Mouse (Mus musculus) neural tube, embryonic 12.5 days (tissue): Measurements from ENCODE around the gene Fndc5. TPM values are rescaled to one million over a fixed set of nuclear protein-coding genes. Genes with fewer than 3 reads are reported as not detected.

Experiments used
- ATAC-seq: fragments of 200-750 bp; cut with Nextera tagmentation; 2 replicates; pipeline ENCODE4 v1.8.0; 2017; ENCODE audit warnings: low read depth, mild to moderate bottlenecking, moderate TSS enrichment, moderate library complexity; ENCODE audit not compliant: low FRiP score
- H3K27ac ChIP-seq: fragments of 300-500 bp; sonication (generic); 2 replicates; pipeline ENCODE4 v1.5.1; 2016
- H3K27me3 ChIP-seq: fragments of 300-500 bp; sonication (generic); replicated peaks from 2 replicates; pipeline ENCODE4 v1.6.1; 2016; ENCODE audit warnings: mild to moderate bottlenecking
- H3K36me3 ChIP-seq: fragments of 300-500 bp; sonication (generic); 2 replicates; pipeline ENCODE4 v1.6.1; 2016; ENCODE audit warnings: mild to moderate bottlenecking
- H3K4me1 ChIP-seq: fragments of 300-500 bp; sonication (generic); 2 replicates; pipeline ENCODE4 v1.6.1; 2016
- H3K4me2 ChIP-seq: fragments of 300-500 bp; sonication (generic); replicated peaks from 2 replicates; pipeline ENCODE4 v1.6.1; 2016; ENCODE audit warnings: mild to moderate bottlenecking
- H3K4me3 ChIP-seq: fragments of 300-500 bp; sonication (generic); 2 replicates; pipeline ENCODE4 v1.5.1; 2016
- H3K9ac ChIP-seq: fragments of 300-500 bp; sonication (generic); 2 replicates; pipeline ENCODE4 v1.6.1; 2016; ENCODE audit warnings: mild to moderate bottlenecking
- H3K9me3 ChIP-seq: fragments of 300-500 bp; sonication (generic); 2 replicates; pipeline ENCODE4 v1.6.1; 2016; ENCODE audit warnings: mild to moderate bottlenecking
- WGBS: fragments of 180-500 bp; shearing (Covaris S2); methylation state at CpG from one replicate; pipeline ENCODE4 v1.1.7; 2016; 5-methylcytosine and 5-hydroxymethylcytosine counted together
- polyA plus RNA-seq: library from polyadenylated mRNA; unstranded; fragments of >200 nt; fragmentation: Nextera tagmentation; extraction: Ambion mirVana; gene quantifications from 2 replicates; pipeline ENCODE4 v1.2.1, GENCODE M21; 2016

The Fndc5 gene
- polyA plus RNA-seq, 1 experiment from 2014 or later, result 21.8 TPM

DNA sequence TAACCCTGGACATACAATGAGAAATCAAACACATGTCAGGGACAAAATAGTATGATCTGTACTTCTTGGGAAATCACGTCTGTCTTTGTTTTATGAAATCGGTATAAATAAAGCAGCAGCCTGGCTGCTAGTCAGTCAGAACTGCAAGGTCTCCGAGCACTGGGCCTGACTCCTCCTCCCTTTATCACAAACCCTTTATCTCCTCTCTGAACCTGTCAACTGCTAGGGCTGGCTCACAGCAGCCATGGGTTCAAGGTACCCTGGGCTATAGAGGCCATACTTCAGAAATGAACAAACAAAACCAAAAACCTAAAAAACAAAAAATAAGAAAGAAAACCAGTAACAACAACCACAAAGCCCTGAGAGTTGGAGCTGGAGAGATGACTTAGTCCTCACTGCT, 21.8 kb downstream of the Fndc5 start:
- H3K4me1 ChIP-seq, result no peaks in the 10 kb centered on the region
- no peak for ATAC-seq
- H3K4me3 ChIP-seq, result no peak overlapping the region
- H3K9me3 ChIP-seq, result no peaks in the 10 kb centered on the region
- 77% methylated on average over 3 of the region's 3 CpGs for WGBS
- H3K27ac ChIP-seq, result no peak overlapping the region
- peaks cover 40% of the 10 kb centered on the region for H3K36me3 ChIP-seq
- no peak overlapping the region for H3K4me2 ChIP-seq
- no peak overlapping the region for H3K9ac ChIP-seq
- H3K27me3 ChIP-seq, result no peaks in the 10 kb centered on the region

DNA sequence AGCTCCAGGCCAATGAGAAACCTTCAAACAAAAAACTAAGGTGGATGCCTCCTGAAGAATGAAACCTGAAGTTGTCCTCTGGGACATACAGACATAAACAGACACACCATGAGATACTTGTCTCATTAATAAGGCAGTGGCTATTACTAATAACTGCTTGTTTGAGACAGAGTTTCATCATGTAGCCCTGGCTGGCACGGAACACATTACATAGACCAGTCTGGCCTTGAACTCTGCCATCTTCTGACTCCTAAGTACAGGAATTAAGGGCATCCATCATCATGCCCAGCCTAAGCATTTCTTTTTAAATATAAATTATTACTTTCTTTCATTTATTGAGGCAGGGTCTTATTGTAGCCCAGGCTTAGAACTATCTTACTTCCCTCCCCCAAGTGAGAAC, 24.3 kb downstream of the Fndc5 start:
- Histone ChIP-seq H3K4me1 (no peaks in the 10 kb centered on the region), H3K4me2 (no peak overlapping the region), H3K27me3 (no peaks in the 10 kb centered on the region), H3K27ac (no peak overlapping the region), H3K9ac (no peak overlapping the region), H3K36me3 (peaks cover 38% of the 10 kb centered on the region), H3K4me3 (no peak overlapping the region), H3K9me3 (no peaks in the 10 kb centered on the region)
- ATAC-seq, result no peak
- 97% methylated on average over 1 of the region's 1 CpGs for WGBS

DNA sequence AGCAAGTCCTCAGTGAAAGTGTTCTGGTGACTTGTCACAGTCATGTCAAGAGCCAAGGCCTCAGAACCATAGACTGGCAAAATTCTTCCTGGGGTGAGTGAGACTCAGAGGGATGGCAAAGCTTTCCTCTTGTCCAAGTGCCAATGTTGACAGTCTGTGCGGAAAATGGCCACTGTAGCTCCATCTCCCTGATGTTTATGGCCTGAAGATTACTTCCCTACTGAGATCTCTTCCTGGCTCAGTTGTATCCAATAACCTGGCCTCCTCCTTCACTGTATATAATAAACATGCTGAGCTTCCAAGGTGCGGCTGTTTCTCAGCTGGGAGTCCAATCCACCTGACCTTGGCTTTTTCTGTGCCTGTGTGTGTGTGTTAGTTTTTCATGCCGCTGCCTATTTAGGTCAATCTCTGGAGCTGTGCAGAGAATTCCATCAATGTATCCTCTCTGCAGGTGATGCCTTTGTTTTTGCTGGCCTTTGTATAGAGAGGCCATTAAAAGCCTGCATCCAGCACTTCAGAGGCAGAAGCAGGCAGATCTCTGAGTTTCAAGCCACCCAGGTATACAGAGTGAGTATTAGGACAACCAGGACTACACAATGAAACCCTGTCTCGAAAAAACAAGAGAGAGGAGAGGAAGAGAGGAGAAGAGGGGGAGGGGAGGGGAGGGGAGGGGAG, 24.9 kb downstream of the Fndc5 start:
- ATAC-seq, result no peak
- 81% methylated on average over 4 of the region's 4 CpGs for WGBS
- Histone ChIP-seq H3K9ac (no peak overlapping the region), H3K9me3 (no peaks in the 10 kb centered on the region), H3K4me3 (no peak overlapping the region), H3K27ac (no peak overlapping the region), H3K4me2 (no peak overlapping the region), H3K4me1 (no peaks in the 10 kb centered on the region), H3K27me3 (no peaks in the 10 kb centered on the region), H3K36me3 (peaks cover 38% of the 10 kb centered on the region)

DNA sequence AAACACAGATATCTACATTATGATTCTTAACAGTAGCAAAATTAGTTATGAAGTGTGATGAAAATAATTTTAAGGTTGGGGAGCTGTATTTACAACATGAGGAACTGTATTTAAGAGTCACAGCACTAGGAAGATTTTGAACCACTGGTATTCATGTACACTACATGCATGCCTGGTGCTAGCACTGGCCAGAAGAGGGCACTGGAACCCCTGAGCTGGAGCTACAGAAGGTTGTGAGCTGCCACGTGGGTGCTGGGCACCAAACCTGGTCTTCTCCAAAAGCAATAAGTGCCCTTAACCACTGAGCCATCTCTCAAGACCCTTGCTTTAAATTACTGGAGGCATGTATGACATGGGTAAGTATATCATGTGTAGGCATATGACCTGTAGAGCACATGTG, 35.7 kb downstream of the Fndc5 start:
- H3K4me1 ChIP-seq, result no peaks in the 10 kb centered on the region
- no peak overlapping the region for H3K4me3 ChIP-seq
- no peaks in the 10 kb centered on the region for H3K27me3 ChIP-seq
- H3K9me3 ChIP-seq, result no peaks in the 10 kb centered on the region
- H3K9ac ChIP-seq, result no peak overlapping the region
- peaks cover 43% of the 10 kb centered on the region for H3K36me3 ChIP-seq
- 74% methylated on average over 1 of the region's 1 CpGs for WGBS
- H3K27ac ChIP-seq, result no peak overlapping the region
- no peak overlapping the region for H3K4me2 ChIP-seq
- ATAC-seq, result no peak

DNA sequence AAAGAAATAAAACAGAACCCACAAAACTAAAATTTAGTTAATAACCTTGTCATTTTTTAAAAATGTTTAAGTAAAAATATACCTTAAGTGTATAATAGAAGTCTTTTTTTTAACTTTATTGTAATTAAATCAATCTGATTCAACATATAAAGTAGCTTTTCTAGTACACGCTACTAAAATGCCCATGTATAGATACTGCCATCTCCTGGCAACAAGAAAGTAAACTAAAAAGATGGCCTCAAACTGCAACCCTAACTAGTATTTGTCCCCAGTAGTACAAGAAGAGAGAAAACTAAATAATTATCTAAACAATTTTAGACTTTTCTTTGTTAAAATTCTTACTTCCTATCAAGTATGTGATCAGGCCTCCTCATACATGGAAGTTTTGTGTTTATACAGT, 42.8 kb downstream of the Fndc5 start:
- no peak overlapping the region for H3K4me3 ChIP-seq
- no peaks in the 10 kb centered on the region for H3K27me3 ChIP-seq
- no peaks in the 10 kb centered on the region for H3K9me3 ChIP-seq
- no peaks in the 10 kb centered on the region for H3K4me1 ChIP-seq
- no peak overlapping the region for H3K4me2 ChIP-seq
- ATAC-seq, result no peak
- H3K36me3 ChIP-seq, result peaks cover 45% of the 10 kb centered on the region
- H3K27ac ChIP-seq, result no peak overlapping the region
- 57% methylated on average over 1 of the region's 1 CpGs for WGBS
- H3K9ac ChIP-seq, result no peak overlapping the region

DNA sequence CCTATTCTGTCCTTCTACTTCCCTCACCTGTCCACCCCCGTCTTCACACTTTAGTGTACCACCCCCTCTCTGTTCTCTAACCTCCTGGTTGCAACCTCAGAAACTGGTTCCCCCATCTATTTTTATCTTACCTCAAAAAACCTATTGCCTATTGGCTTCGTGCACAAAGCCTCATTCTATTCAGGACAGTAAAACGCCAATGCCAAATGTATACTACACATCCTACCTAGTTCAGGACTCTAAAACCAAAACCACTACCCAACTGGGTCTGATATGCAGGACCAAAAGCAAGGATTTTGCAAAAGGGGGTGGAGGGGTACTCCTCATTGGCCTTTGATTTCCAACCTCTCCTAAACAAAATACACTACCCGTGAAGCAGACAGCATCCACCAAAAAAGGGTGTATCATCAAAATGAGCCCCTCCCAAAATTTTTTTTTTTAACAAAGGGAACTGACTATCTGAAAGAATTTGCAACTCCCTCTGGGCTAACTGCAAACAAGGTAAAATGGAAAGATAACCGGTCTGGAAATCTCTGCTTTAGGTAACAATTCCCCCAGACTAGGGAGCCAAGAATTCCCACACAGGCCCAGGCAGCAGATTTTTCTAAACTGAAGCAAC, 51.4 kb downstream of the Fndc5 start:
- Histone ChIP-seq H3K4me1 (peaks cover 26% of the 10 kb centered on the region), H3K4me2 (peak overlapping the region; percentile 88), H3K27ac (no peak overlapping the region), H3K36me3 (peaks cover 10% of the 10 kb centered on the region; the same call in 1 of the 2 replicates), H3K9ac (peak overlapping the region; percentile 87), H3K27me3 (no peaks in the 10 kb centered on the region), H3K4me3 (peak overlapping the region; percentile 90), H3K9me3 (no peaks in the 10 kb centered on the region)
- ATAC-seq, result no peak
- WGBS, result 42% methylated on average over 5 of the region's 5 CpGs

DNA sequence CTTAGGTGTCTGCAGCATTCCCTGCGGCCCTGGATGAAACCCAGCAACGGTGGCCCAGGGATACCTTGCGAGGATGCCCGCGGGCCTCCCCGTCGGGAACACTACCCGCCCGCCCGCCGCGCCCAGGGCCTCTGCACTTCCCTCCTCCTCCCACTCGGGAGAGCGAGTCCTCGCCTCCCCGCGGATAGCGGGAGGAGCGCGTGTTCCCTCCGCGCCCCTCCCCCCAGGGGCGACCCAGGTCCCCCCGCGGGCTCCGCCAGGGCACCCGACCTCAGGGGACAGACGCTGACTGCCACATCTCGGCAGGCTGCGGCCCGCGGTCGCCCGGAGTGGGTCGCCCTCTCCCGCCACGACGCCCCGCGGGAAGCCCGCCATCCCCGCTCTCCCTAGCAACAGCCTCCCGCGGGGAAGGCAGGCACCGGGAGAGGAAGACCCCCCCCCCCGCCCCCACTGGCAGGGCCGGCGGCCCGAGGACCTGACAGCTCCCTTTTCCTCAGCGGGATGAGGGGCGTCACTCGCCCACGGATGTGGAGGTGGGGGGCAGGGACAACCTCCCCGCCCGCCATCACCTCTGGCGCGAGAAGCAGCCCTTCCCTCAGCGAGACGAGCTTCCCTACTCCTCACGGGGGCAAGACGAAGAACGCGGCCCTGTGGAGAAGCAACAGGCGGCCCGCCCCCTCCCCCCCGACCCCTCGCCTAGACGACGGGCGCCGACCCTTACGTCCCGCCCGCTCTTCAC, 52.2 kb downstream of the Fndc5 start:
- H3K27ac ChIP-seq, result peak overlapping the region; percentile 79
- peak overlapping the region; percentile 88 for H3K4me2 ChIP-seq
- no peaks in the 10 kb centered on the region for H3K9me3 ChIP-seq
- peak overlapping the region; percentile 87 for H3K9ac ChIP-seq
- H3K4me3 ChIP-seq, result peak overlapping the region; percentile 90
- peaks cover 26% of the 10 kb centered on the region for H3K4me1 ChIP-seq
- no peaks in the 10 kb centered on the region for H3K27me3 ChIP-seq
- peak; percentile 76 for ATAC-seq
- WGBS, result under 1% methylated on average over 71 of the region's 74 CpGs
- H3K36me3 ChIP-seq, result peaks cover 14% of the 10 kb centered on the region; the same call in 1 of the 2 replicates

DNA sequence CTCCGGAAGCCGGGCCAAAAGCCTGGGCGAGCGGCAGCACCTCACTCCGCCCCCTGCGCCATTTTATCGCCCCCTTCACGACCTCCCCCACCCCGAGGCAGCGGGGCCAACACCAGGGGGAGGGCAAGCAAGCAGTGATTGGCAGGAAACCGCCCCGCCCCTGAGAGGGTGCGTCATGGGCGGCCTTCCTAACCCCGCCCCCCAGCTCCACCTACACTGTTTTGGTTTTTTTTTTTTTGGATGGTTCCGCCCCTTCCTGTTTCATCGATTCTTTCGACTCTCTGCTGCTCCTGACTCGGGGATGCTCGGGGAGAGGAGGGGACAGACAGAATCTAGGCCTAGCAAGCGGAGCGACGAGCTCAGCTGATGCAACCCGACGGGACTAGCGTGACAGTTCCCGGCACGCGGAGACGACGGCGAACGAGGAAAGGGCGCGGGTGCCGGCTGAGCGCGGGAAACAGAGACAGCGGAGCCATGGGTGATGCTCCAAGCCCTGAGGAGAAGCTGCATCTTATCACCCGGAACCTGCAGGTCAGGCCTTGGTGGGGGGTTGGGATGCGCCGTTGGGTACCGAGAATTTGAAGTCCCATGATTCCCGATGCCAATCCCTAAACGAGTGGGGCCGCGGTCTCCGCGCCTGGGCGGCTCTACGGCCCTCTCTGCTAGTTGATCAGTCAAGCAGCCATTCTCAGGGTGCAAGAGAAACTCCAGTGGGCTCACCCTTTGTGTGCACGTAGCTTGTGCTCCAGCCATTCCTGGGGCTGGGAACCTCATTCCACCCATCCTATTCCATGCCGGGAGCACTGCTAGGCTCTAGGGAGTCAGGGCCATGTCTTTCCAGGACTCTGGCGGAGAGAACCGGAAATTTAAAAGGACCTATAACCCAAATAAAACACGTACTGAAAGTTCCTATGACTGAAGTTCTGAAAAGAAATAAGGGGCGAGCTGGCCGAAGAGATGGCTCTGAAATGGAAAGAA, 53.0 kb downstream of the Fndc5 start, which contains the start of the genes S100pbp and Yars:
Gene S100pbp (minus strand): TSS at position 186 of the 978 bp plus-strand sequence.
Gene Yars (plus strand): TSS at position 219 of the 978 bp plus-strand sequence.
- Histone ChIP-seq H3K27ac (peak within 1 kb of the TSS; percentile 79), H3K9me3 (no peaks in the 10 kb centered on the region), H3K27me3 (no peaks in the 10 kb centered on the region), H3K9ac (peak within 1 kb of the TSS; percentile 87), H3K36me3 (peaks cover 19% of the 10 kb centered on the region; the same call in 1 of the 2 replicates), H3K4me3 (peak within 1 kb of the TSS; percentile 90), H3K4me1 (peaks cover 26% of the 10 kb centered on the region), H3K4me2 (peak within 1 kb of the TSS; percentile 88)
- ATAC-seq, result peak; percentile 87
- WGBS, result 1% methylated on average over 58 of the region's 58 CpGs

DNA sequence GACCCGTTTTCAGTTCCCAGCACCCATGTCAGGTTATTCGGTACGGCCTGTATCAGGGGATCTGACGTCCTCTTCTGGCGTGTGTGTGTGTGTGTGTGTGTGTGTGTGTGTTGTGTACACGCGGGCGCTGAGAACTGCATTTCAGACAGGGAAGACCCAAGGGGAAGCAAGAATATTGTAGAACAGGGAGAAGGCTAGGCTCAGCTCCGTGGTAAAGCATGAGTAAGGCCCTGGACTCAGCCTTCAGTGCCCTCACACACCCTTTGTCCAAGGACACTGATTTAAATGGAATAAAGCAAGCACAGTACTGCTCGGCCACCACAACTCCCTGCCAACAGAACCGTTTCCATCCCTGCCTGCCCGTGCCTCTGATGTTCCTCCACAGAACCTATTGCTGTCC, 53.7 kb downstream of the Fndc5 start:
- no peaks in the 10 kb centered on the region for H3K27me3 ChIP-seq
- H3K4me1 ChIP-seq, result peaks cover 26% of the 10 kb centered on the region
- no peak overlapping the region for H3K27ac ChIP-seq
- H3K9me3 ChIP-seq, result no peaks in the 10 kb centered on the region
- 3% methylated on average over 12 of the region's 12 CpGs for WGBS
- H3K4me3 ChIP-seq, result peak overlapping the region; percentile 90
- peak overlapping the region; percentile 87 for H3K9ac ChIP-seq
- no peak for ATAC-seq
- H3K4me2 ChIP-seq, result peak overlapping the region; percentile 88
- peaks cover 21% of the 10 kb centered on the region; the same call in 1 of the 2 replicates for H3K36me3 ChIP-seq

DNA sequence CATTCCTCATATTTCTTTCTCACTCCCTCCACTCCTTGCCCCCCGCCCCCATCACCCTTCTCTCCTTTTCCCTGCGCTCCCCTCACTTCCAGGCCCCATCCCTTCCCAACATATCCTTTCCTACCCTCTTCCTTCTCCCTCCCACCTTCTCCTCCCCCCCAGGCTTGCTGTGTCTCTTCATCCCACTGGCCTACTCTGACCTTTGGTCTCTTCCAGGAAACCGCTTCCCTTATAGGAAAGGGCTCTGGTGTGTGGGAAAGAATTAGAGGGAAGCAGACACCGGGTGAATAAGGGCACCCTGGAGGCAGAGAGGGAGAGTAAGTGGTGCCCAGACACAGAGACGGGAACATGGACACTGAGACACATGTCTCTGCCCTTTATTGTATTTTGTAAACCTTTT, 54.9 kb downstream of the Fndc5 start:
- Histone ChIP-seq H3K27me3 (no peaks in the 10 kb centered on the region), H3K9ac (no peak overlapping the region), H3K4me2 (peak overlapping the region; percentile 88), H3K27ac (no peak overlapping the region), H3K4me3 (no peak overlapping the region), H3K9me3 (no peaks in the 10 kb centered on the region), H3K4me1 (peaks cover 26% of the 10 kb centered on the region), H3K36me3 (peaks cover 29% of the 10 kb centered on the region)
- ATAC-seq, result no peak
- WGBS, result 79% methylated on average over 5 of the region's 5 CpGs
